Mouse (Mus musculus): ENCODE data around the gene Mfsd14a. TPM values are rescaled to one million over a fixed set of nuclear protein-coding genes. Genes with fewer than 3 reads are reported as not detected.

Gene Mfsd14a
- polyA plus RNA-seq, 1 experiment from 2014 or later, result 67.4 TPM

DNA sequence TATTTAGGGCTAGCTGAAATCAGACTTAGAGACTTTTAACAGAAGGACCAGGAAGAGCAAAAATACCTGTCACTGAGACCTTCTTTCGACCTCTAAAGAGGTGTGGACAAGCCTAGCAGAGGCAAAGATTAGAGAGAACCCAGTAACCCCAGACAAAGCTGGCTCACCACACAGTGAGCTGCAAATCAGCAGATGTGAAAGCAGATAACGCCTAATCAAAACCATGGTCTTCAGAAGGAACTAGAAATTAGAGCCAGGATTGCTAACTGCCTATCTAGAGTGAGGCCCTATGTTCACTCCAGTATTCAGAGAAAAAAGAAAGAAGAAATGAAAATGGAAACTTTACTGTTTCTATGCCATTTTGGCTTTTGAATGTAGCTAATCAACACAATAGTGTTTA lies 20.1 kb downstream of the Mfsd14a start:
- DNase-seq (ENCODE audit: low spot score) (no peak), ATAC-seq (replicated peaks; ENCODE audit: low FRiP score) (peak; percentile 39; the same call in 1 of the 2 replicates)
- Histone ChIP-seq H3K9ac (ENCODE audit: low read depth, low read length) (no peak overlapping the region), H3K27me3 (replicated peaks; ENCODE audit: control insufficient read depth, insufficient read depth, low read length) (no peaks in the 10 kb centered on the region), H3K9me3 (ENCODE audit: control insufficient read depth, low read length) (no peaks in the 10 kb centered on the region), H3K4me1 (replicated peaks; ENCODE audit: control insufficient read depth, insufficient read depth, low read length) (no peaks in the 10 kb centered on the region), H3K4me3 (ENCODE audit: low read depth, low read length) (no peak overlapping the region), H3K36me3 (ENCODE audit: control insufficient read depth, insufficient read depth, low read length) (peaks cover 58% of the 10 kb centered on the region), H3K4me2 (no peak overlapping the region), H3K27ac (ENCODE audit: low read depth, low read length) (no peak overlapping the region)
- WGBS, result 80% methylated on average over 2 of the region's 2 CpGs

DNA sequence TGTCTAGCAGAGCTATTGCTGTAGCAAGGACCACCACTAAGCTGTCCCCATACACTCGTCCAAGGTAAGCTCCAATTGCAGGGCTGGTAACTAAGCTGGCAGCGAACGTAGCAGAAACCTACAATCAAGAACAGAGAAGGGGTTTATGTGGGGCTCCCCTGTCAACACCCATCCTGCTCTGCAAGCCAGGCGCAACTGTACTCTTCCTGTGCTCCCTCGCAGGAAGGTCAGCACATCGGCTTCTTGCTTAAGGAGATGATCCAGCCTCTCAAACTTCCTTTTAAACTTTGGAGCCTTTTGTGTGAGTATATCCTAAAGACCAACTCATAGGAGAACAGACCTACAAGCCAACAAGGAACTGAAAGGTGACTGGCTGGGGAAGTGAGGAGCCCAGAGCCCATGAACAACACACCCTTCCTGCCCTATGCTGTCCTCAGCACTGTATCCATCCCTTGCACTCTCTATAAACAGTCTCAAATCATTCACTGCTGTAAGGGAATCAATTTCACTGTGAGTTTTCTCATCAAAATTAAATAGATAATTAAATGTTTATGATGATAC lies 20.6 kb downstream of the Mfsd14a start:
- no peaks in the 10 kb centered on the region for H3K4me1 ChIP-seq (replicated peaks; ENCODE audit: control insufficient read depth, insufficient read depth, low read length)
- H3K4me3 ChIP-seq (ENCODE audit: low read depth, low read length), result no peak overlapping the region
- no peak overlapping the region for H3K9ac ChIP-seq (ENCODE audit: low read depth, low read length)
- no peak overlapping the region for H3K27ac ChIP-seq (ENCODE audit: low read depth, low read length)
- no peak for ATAC-seq (replicated peaks; ENCODE audit: low FRiP score)
- peaks cover 61% of the 10 kb centered on the region for H3K36me3 ChIP-seq (ENCODE audit: control insufficient read depth, insufficient read depth, low read length)
- H3K9me3 ChIP-seq (ENCODE audit: control insufficient read depth, low read length), result no peaks in the 10 kb centered on the region
- no peak overlapping the region for H3K4me2 ChIP-seq
- no peaks in the 10 kb centered on the region for H3K27me3 ChIP-seq (replicated peaks; ENCODE audit: control insufficient read depth, insufficient read depth, low read length)
- WGBS, result 91% methylated on average over 6 of the region's 6 CpGs
- DNase-seq (ENCODE audit: low spot score), result no peak

DNA sequence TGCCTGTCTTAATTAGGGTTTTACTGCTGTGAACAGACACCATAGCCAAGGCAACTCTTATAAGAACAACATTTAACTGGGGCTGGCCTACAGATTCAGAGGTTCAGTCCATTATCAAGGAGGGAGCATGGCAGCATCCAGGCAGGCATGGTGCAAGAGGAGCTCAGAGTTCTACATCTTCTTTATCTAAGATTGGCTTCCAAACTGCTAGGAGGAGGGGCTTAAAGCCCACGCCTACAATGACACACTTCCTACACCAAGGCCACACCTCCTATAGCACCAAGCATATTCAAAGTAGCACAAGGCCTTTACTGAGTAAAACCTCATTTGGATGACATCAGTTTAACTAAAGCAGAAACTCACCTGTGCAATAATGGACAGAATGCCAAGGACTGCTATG lies 22.5 kb downstream of the Mfsd14a start:
- Histone ChIP-seq H3K9ac (ENCODE audit: low read depth, low read length) (no peak overlapping the region), H3K4me2 (no peak overlapping the region), H3K27ac (ENCODE audit: low read depth, low read length) (no peak overlapping the region), H3K9me3 (ENCODE audit: control insufficient read depth, low read length) (no peaks in the 10 kb centered on the region), H3K27me3 (replicated peaks; ENCODE audit: control insufficient read depth, insufficient read depth, low read length) (no peaks in the 10 kb centered on the region), H3K4me3 (ENCODE audit: low read depth, low read length) (no peak overlapping the region), H3K36me3 (ENCODE audit: control insufficient read depth, insufficient read depth, low read length) (peaks cover 56% of the 10 kb centered on the region), H3K4me1 (replicated peaks; ENCODE audit: control insufficient read depth, insufficient read depth, low read length) (no peaks in the 10 kb centered on the region)
- no peak for DNase-seq (ENCODE audit: low spot score)
- WGBS, result 63% methylated on average over 1 of the region's 1 CpGs
- ATAC-seq (replicated peaks; ENCODE audit: low FRiP score), result peak; percentile 73

DNA sequence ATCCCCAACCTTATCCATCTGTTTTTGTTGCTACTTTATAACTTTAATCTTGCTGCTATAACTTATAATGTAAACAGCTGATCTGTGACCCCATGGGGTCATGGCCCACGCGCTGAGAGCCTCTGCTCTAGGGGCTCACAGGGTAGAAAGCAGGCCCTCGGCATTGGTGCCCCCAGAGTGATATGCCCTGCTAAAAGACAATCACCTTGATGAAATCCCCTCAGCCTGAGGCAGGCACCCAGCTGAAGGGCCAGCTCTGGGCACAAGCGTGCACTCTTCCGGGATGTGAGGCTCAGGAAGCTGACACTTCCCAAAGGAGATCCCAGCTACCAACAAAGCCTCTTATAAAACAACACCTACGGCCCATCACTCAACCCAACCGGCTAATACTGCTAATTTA lies 23.9 kb downstream of the Mfsd14a start:
- WGBS, result 93% methylated on average over 7 of the region's 7 CpGs
- Histone ChIP-seq H3K27ac (ENCODE audit: low read depth, low read length) (no peak overlapping the region), H3K9ac (ENCODE audit: low read depth, low read length) (no peak overlapping the region), H3K9me3 (ENCODE audit: control insufficient read depth, low read length) (no peaks in the 10 kb centered on the region), H3K27me3 (replicated peaks; ENCODE audit: control insufficient read depth, insufficient read depth, low read length) (no peaks in the 10 kb centered on the region), H3K36me3 (ENCODE audit: control insufficient read depth, insufficient read depth, low read length) (peaks cover 61% of the 10 kb centered on the region), H3K4me1 (replicated peaks; ENCODE audit: control insufficient read depth, insufficient read depth, low read length) (no peaks in the 10 kb centered on the region), H3K4me2 (no peak overlapping the region), H3K4me3 (ENCODE audit: low read depth, low read length) (no peak overlapping the region)
- ATAC-seq (replicated peaks; ENCODE audit: low FRiP score) (no peak), DNase-seq (ENCODE audit: low spot score) (no peak)

DNA sequence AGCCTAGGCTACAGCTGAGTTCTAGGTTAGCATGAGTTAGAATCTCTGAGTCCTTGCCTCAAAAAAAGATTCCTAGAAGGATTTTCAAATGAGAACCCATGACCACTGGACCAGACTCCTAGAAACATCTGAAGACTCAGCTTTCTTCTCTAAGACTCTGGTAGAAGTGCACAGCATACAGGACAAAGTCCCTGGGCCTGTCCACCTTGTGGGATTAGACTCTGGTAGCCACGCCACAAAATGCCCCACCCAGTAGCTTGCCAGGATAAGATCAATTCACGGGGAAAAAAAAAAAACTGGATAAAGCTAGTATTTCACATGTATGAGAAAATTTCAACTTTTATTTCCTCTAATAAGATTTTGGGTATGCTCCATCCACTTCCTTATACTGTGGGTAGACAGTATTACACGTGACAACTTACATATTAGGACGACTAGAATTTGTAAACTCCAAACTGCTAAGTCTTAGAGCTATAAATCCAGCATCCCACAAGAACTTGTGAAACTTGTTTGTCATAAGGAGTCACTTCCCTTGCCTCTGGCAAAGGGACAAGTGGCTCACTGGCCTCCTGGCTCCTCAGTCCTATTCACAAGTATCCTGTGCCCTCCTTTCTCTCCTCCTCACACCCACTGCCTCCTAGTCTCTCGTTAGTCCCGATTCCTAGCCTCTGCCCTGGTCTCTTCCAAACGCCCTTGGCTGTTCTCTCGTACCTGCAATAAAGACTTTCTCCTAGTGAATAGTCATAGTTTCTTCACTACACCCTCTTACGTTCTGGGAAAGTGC lies 24.6 kb downstream of the Mfsd14a start:
- H3K9me3 ChIP-seq (ENCODE audit: control insufficient read depth, low read length), result no peaks in the 10 kb centered on the region
- no peak overlapping the region for H3K4me3 ChIP-seq (ENCODE audit: low read depth, low read length)
- 83% methylated on average over 9 of the region's 9 CpGs for WGBS
- DNase-seq (ENCODE audit: low spot score) (no peak), ATAC-seq (replicated peaks; ENCODE audit: low FRiP score) (no peak)
- peaks cover 58% of the 10 kb centered on the region for H3K36me3 ChIP-seq (ENCODE audit: control insufficient read depth, insufficient read depth, low read length)
- no peak overlapping the region for H3K4me2 ChIP-seq
- no peak overlapping the region for H3K27ac ChIP-seq (ENCODE audit: low read depth, low read length)
- no peaks in the 10 kb centered on the region for H3K27me3 ChIP-seq (replicated peaks; ENCODE audit: control insufficient read depth, insufficient read depth, low read length)
- H3K9ac ChIP-seq (ENCODE audit: low read depth, low read length), result no peak overlapping the region
- H3K4me1 ChIP-seq (replicated peaks; ENCODE audit: control insufficient read depth, insufficient read depth, low read length), result no peaks in the 10 kb centered on the region

DNA sequence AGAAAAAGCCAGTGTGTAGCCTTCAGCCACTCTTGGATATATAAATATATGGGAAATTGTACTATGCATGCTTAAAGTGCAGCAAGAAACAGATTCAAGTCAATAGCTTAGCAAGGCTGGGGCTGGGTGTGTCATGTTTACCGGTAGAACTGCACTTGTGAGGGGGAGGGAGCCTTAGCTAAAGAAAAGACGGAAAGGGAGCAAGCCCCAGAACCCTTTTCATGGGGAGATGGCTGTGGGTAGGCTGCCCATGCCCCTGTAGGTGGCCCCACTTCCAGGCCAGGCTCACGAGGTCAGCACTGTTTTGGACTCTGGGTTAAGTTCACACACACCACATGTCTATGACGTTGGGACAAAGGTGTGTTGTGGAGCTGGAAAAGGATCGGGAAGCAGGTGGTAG lies 26.7 kb downstream of the Mfsd14a start:
- Histone ChIP-seq H3K36me3 (ENCODE audit: control insufficient read depth, insufficient read depth, low read length) (peaks cover 43% of the 10 kb centered on the region), H3K9ac (ENCODE audit: low read depth, low read length) (no peak overlapping the region), H3K27me3 (replicated peaks; ENCODE audit: control insufficient read depth, insufficient read depth, low read length) (no peaks in the 10 kb centered on the region), H3K9me3 (ENCODE audit: control insufficient read depth, low read length) (no peaks in the 10 kb centered on the region), H3K4me3 (ENCODE audit: low read depth, low read length) (no peak overlapping the region), H3K27ac (ENCODE audit: low read depth, low read length) (no peak overlapping the region), H3K4me1 (replicated peaks; ENCODE audit: control insufficient read depth, insufficient read depth, low read length) (no peaks in the 10 kb centered on the region), H3K4me2 (no peak overlapping the region)
- DNase-seq (ENCODE audit: low spot score) (no peak), ATAC-seq (replicated peaks; ENCODE audit: low FRiP score) (no peak)
- 82% methylated on average over 5 of the region's 5 CpGs for WGBS

DNA sequence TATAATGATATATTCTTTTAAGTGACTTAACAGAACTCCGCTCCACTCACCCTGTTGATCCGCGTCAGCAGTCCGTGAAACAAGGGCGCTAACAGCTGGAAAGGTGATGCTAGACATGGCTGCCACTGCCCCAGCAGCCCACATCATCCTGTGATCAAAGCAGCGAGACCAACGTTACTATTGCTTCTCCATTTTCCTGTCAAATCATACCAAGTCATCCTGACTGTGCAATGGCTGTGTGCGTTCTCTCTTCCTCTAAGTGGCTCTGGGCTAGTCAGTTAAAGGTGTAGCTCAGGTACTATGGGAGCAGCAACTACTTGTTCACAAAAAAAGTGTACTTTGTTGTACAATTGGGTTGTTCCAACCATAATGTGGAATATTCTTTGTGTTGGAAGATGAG lies 27.6 kb downstream of the Mfsd14a start:
- Histone ChIP-seq H3K27me3 (replicated peaks; ENCODE audit: control insufficient read depth, insufficient read depth, low read length) (no peaks in the 10 kb centered on the region), H3K4me1 (replicated peaks; ENCODE audit: control insufficient read depth, insufficient read depth, low read length) (no peaks in the 10 kb centered on the region), H3K9ac (ENCODE audit: low read depth, low read length) (no peak overlapping the region), H3K4me2 (no peak overlapping the region), H3K27ac (ENCODE audit: low read depth, low read length) (no peak overlapping the region), H3K36me3 (ENCODE audit: control insufficient read depth, insufficient read depth, low read length) (peaks cover 36% of the 10 kb centered on the region), H3K4me3 (ENCODE audit: low read depth, low read length) (no peak overlapping the region), H3K9me3 (ENCODE audit: control insufficient read depth, low read length) (no peaks in the 10 kb centered on the region)
- DNase-seq (ENCODE audit: low spot score) (no peak), ATAC-seq (replicated peaks; ENCODE audit: low FRiP score) (no peak)
- WGBS, result 88% methylated on average over 8 of the region's 8 CpGs

DNA sequence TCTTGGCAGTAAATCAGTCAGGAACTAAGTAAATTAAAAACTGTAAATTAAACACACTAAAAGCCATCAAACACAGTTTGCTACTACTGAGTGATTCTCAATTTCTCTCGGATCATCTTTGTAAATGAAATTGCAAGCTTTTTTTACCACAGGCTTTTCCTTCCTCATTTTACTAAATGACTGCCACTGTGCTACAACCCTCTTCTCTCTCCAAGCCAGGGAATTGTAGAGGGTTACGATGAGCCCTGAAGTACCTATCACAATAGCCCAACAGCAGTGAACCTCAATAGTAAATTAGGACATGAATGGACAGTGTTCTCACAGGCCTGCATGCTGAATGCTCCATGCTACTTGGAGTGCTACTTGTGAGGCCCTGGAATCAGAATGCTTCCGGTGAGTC lies 28.4 kb downstream of the Mfsd14a start:
- H3K4me1 ChIP-seq (replicated peaks; ENCODE audit: control insufficient read depth, insufficient read depth, low read length), result no peaks in the 10 kb centered on the region
- WGBS, result 83% methylated on average over 3 of the region's 3 CpGs
- H3K4me2 ChIP-seq, result no peak overlapping the region; the same call in 1 of the 2 replicates
- H3K27ac ChIP-seq (ENCODE audit: low read depth, low read length), result no peak overlapping the region
- no peaks in the 10 kb centered on the region for H3K27me3 ChIP-seq (replicated peaks; ENCODE audit: control insufficient read depth, insufficient read depth, low read length)
- H3K9ac ChIP-seq (ENCODE audit: low read depth, low read length), result no peak overlapping the region
- H3K9me3 ChIP-seq (ENCODE audit: control insufficient read depth, low read length), result no peaks in the 10 kb centered on the region
- DNase-seq (ENCODE audit: low spot score) (no peak), ATAC-seq (replicated peaks; ENCODE audit: low FRiP score) (no peak)
- H3K4me3 ChIP-seq (ENCODE audit: low read depth, low read length), result no peak overlapping the region
- peaks cover 29% of the 10 kb centered on the region; the same call in 1 of the 2 replicates for H3K36me3 ChIP-seq (ENCODE audit: control insufficient read depth, insufficient read depth, low read length)

DNA sequence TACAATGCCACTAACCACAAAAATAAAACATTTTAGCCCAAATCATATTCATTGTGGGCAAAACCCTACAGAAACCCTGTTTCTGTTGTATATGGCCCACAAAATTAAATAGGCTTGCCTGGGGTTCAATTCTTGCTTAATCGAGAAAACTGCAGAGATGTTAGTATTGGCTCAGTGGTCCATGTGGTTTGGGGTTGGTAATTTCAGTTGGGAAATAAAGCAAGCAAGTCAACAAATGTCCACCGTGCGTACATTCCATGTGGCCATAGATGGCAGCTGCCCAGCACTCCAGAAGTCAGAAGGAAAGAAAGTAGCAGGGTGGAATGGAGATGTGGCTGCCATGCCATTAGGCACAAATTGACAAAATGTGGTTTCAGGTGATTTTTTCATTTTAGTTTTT lies 29.5 kb downstream of the Mfsd14a start:
- Histone ChIP-seq H3K4me3 (ENCODE audit: low read depth, low read length) (no peak overlapping the region), H3K4me2 (no peak overlapping the region), H3K27me3 (replicated peaks; ENCODE audit: control insufficient read depth, insufficient read depth, low read length) (no peaks in the 10 kb centered on the region), H3K9me3 (ENCODE audit: control insufficient read depth, low read length) (no peaks in the 10 kb centered on the region), H3K9ac (ENCODE audit: low read depth, low read length) (no peak overlapping the region), H3K27ac (ENCODE audit: low read depth, low read length) (no peak overlapping the region), H3K4me1 (replicated peaks; ENCODE audit: control insufficient read depth, insufficient read depth, low read length) (no peaks in the 10 kb centered on the region), H3K36me3 (ENCODE audit: control insufficient read depth, insufficient read depth, low read length) (peaks cover 22% of the 10 kb centered on the region; the same call in 1 of the 2 replicates)
- ATAC-seq (replicated peaks; ENCODE audit: low FRiP score), result no peak
- WGBS, result 86% methylated on average over 3 of the region's 3 CpGs
- DNase-seq (ENCODE audit: low spot score), result no peak

Data from liver, embryonic 11.5 days (tissue).